Mouse (Mus musculus): ENCODE results near the gene Cbfa2t3.

The Cbfa2t3 gene

DNA sequence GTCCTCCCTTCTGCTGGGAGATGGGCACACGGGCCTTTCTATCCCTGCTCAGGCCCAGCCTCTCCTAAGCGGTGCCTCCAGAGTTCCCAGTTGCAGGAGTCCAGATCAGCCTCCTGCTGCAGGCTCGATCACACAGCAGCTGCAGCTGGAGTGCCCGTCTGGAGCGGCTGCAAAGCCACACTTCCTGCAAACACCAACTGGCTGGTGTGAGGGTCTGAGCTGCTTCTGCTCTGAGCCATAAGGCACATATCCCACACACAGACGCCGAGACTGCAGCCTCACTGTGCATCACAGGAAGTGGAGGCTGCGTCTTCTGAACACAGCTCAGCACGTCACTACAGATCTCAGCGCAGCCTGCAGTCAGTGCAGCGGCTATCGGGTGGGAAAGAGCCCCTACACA lies 32.1 kb downstream of the Cbfa2t3 start:
- in situ Hi-C loops (cut with MboI, MseI), result no loop called here

DNA sequence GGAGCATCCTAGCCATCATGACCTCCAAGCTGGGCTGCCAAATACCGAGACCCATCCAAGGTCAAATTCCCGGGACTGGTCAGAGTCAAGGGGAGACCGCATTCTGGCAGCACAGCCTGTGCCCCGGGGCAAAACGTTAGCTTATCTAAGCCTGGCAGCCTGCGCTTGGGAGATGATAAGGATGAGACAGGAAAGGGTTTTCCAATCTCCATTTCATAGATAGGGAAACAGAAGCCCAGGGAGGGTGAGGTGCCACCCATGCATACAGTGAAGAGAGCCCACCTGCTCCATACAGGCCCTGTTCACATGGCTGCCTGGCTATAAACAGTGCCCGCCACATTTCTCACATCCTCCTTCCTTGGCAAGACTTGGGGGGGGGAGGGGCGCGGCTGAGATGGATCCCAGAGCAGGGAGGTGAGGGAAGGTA lies 32.6 kb downstream of the Cbfa2t3 start:
- in situ Hi-C loops (cut with MboI, MseI), result no loop called here

DNA sequence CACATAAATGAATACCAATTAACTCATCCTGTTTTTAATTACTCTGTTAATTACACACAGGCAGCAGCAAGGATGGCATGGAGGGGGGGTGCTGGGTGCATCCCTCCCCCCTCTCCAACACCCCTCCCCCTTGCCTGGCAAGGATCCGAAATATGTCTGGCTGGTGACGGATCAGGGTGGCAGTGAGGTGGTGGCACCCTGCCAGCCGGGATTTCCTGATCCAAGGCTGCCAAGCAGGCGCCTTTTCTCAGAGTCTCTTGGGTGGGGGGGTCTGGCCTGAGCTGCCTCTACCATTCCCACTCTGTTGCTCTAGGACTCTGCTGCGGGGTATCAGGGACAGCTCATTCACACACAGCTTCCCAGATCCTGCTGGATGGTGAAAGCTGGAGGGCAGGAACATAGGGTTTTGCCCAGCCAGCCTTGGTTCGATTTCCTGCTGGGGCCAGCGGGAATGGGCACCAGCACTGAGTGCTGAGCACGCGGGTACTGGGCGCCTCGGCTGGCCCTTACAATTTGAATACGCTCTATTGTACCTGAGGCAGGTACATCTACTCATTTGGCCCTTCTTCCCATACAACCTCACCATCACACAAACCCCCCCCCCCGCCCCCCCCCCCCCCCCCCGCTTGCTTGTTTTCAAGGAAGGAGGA lies 33.1 kb downstream of the Cbfa2t3 start:
- in situ Hi-C loops (cut with MboI, MseI), result no loop called here

DNA sequence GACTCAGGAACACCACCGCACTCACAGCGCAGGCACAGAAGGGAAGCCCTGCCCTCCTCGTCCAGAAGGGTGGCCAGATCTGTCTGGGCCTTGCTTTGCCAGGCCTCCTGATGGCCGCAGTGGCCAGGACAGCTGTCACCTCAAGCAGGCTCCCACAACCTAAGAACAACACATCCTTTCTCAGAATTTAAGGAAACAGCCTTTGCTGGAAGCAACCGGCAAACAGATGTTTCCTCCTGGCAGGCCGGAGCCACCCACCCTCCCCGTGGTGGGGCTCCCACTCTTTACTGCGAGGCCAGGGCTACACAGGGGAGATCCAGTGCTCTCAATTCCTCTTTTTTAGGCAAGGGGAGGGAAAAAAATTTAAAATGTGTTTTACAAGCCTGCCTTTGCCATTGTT lies 33.7 kb downstream of the Cbfa2t3 start:
- in situ Hi-C loops (cut with MboI, MseI), result no loop called here

GRCm38 (mm10) chr8:122663670-122664069 lies 35.2 kb downstream of the Cbfa2t3 start:
- in situ Hi-C loops (cut with MboI, MseI), result no loop called here

GRCm38 (mm10) chr8:122663106-122663505 lies 35.8 kb downstream of the Cbfa2t3 start:
- in situ Hi-C loops (cut with MboI, MseI), result no loop called here

DNA sequence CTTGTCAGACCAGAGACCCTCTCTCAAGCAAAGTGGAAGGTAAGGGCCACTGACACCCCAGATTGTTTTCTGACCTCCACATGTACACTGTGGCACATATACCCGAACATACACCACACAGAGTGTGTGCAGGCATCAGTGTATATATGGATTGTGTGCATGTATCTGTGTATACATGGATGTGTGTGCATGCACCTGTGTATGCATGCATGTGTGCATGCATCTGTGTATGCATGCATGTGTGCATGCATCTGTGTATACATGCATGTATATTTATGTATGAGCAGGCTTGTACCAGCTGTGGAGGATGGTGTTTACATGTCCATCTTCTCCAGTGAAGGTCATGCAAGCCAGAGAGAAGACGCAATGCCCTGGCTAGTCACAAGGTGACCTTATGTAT lies 37.0 kb downstream of the Cbfa2t3 start:
- in situ Hi-C loops (cut with MboI, MseI), result no loop called here

DNA sequence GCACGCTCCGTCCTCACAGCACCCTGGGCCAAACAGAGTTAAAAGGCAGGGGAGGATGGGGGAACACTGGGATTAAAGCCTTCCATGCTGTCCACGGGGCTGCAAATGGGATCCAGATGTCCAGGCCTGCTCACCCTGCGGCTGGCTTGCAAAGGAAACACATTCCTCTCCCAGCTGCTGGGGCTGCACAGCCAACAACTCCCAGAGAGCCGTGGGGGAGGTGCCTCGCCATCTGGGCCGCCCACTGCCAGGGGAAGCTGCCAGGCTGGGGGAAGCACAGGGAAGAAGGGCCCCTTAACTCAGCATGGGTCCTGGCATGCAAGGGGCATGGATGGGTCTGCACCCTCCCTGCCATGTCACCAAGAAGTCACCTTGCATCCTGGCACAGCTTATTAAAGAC lies 37.8 kb downstream of the Cbfa2t3 start:
- in situ Hi-C loops (cut with MboI, MseI), result no loop called here

- in situ Hi-C loops (cut with MboI, MseI), result no loop called here
These were observed 38.9 kb downstream of the Cbfa2t3 start for GRCm38 (mm10) chr8:122660022-122660421.

DNA sequence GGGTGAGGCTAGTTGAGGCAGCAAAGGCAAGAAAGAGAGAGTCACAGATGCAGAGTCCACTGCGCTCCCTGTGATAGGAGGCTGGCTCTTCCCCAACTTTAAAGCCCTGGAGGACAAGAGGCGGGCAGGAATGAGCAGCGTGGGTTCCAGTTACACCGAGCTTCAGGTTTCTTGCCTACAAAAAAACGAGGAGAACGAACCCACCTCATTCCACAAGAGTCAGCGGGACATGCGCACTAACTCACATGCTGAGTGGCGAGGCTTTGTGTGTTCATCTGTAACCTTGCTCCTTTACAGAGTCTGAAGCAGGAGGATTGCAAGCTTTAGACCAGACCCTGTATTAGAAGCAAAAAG lies 40.1 kb downstream of the Cbfa2t3 start:
- in situ Hi-C loops (cut with MboI, MseI), result no loop called here

DNA sequence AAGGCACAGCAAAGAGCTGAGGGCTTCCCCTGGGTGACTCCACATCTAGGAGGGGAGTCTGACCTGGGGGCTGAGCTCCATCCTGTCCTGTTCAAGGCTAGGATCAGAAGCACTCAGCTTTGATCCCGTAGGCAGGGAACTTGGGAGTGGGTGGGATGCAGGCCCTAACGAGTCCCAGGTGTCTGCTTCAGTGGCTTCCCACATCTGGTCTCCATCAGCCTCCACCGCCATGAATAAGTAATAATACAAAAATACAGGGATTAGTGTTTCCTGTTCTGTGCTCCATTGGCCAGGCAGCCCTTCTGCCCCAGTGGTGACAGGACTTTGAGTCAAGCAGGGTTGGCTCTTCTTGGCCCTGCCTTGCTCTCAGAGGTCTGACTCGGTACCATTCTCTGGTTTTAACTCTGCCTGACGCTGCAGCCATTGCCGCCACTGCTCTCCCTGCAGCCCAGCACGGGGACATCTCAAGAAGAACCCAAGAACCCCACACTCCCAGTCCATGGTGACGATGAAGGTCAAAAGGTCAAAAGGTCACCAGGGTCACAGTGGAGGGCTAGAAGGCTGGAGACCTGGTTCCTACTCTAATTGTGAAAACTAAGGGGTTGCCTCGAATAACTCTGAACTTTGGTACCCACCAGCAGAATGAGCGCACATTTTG lies 40.6 kb downstream of the Cbfa2t3 start:
- in situ Hi-C loops (cut with MboI, MseI), result no loop called here

GRCm38 (mm10) chr8:122656056-122656999 lies 42.6 kb downstream of the Cbfa2t3 start:
- in situ Hi-C loops (cut with MboI, MseI), result no loop called here

- in situ Hi-C loops (cut with MboI, MseI), result no loop called here
These were observed 44.1 kb downstream of the Cbfa2t3 start for GRCm38 (mm10) chr8:122654768-122655167.

- in situ Hi-C loops (cut with MboI, MseI), result no loop called here
These were observed 46.3 kb downstream of the Cbfa2t3 start for GRCm38 (mm10) chr8:122652643-122653042.

DNA sequence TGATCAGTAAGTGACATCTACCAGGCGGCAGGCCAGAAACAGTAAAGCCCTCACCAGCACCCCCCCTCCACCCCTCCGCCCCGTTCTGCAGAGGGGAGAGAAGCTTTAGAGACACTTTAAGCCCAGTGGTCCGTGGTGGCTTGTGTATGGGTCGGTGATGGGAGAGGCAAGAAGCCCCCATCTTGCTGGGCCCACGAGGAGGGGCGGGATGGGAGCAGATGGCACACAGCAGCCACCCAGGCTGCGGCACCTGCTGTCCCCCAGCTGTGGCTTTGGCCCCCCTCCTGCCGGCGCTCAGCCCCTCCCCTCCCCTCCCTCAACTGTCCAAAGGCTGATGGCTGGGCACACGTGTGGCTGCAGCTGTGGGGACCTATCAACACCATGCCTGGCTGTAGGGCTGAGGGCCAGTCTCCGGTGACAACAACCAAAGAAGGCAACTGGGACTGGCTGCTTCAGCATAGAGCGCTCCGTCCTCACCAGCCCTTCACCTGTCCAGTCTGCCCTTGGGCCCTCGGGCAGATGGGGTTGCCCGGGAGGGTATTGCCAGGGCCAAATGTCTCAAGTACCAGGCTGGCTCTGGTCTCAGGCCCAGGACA lies 47.5 kb downstream of the Cbfa2t3 start:
- in situ Hi-C loops (cut with MboI, MseI), result no loop called here

- in situ Hi-C loops (cut with MboI, MseI), result no loop called here
These were observed 50.5 kb downstream of the Cbfa2t3 start for GRCm38 (mm10) chr8:122648192-122648970.

- in situ Hi-C loops (cut with MboI, MseI), result no loop called here
These were observed 52.6 kb downstream of the Cbfa2t3 start for GRCm38 (mm10) chr8:122646337-122646736.

GRCm38 (mm10) chr8:122644175-122644954 lies 54.5 kb downstream of the Cbfa2t3 start:
- in situ Hi-C loops (cut with MboI, MseI), result no loop called here

DNA sequence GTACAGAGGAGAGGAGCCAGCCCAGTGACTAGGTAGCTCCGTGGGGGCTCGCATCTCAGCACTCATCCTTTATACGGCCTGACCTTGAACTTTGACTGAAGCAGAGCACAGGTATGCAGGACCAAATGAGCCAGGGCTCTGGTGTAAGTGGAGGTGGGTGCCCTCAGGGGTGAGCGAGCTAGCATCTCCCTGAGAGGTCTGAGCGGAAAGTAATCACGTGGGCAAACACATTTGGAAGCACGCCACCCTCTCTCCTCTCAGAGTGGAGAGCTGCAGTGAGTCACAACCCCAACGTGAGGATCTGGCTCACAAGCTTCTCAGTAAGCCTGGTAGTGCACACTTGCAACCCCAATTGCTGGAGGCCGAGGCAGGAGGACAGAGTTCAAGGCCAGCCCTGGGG lies 56.8 kb downstream of the Cbfa2t3 start:
- in situ Hi-C loops (cut with MboI, MseI), result no loop called here

- in situ Hi-C loops (cut with MboI, MseI), result no loop called here
These were observed 57.5 kb downstream of the Cbfa2t3 start for GRCm38 (mm10) chr8:122641406-122641805.

GRCm38 (mm10) chr8:122640825-122641224 lies 58.1 kb downstream of the Cbfa2t3 start:
- in situ Hi-C loops (cut with MboI, MseI), result no loop called here

Data from regulatory T cell (primary cell).